Mouse (Mus musculus) midbrain, embryonic 15.5 days (tissue): ENCODE results near the gene Guf1. TPM values are rescaled to one million over a fixed set of nuclear protein-coding genes. Genes with fewer than 3 reads are reported as not detected.

Experiments used
- ATAC-seq: fragments of 200-750 bp; cut with Nextera tagmentation; replicated peaks from 2 replicates; pipeline ENCODE4 v1.8.0; 2017; ENCODE audit warnings: moderate TSS enrichment
- H3K27ac ChIP-seq: fragments of 300-500 bp; sonication (generic); 2 replicates; pipeline ENCODE4 v1.5.1; 2015; ENCODE audit warnings: mild to moderate bottlenecking, inconsistent platforms
- H3K27me3 ChIP-seq: fragments of 300-500 bp; sonication (generic); replicated peaks from 2 replicates; pipeline ENCODE4 v1.6.1; 2015; ENCODE audit warnings: inconsistent platforms
- H3K36me3 ChIP-seq: fragments of 300-500 bp; sonication (generic); replicated peaks from 2 replicates; pipeline ENCODE4 v1.6.1; 2015; ENCODE audit warnings: inconsistent platforms
- H3K4me1 ChIP-seq: fragments of 300-500 bp; sonication (generic); 2 replicates; pipeline ENCODE4 v1.6.1; 2015; ENCODE audit warnings: inconsistent platforms
- H3K4me2 ChIP-seq: fragments of 300-500 bp; sonication (generic); 2 replicates; pipeline ENCODE4 v1.6.1; 2015; ENCODE audit warnings: inconsistent platforms, mild to moderate bottlenecking, moderate library complexity
- H3K4me3 ChIP-seq: fragments of 300-500 bp; sonication (generic); 2 replicates; pipeline ENCODE4 v1.5.1; 2015; ENCODE audit warnings: mild to moderate bottlenecking, inconsistent platforms
- H3K9ac ChIP-seq: fragments of 300-500 bp; sonication (generic); 2 replicates; pipeline ENCODE4 v1.6.1; 2015; ENCODE audit warnings: mild to moderate bottlenecking, inconsistent platforms
- H3K9me3 ChIP-seq: fragments of 300-500 bp; sonication (generic); 2 replicates; pipeline ENCODE4 v1.6.1; 2016; ENCODE audit warnings: inconsistent platforms
- WGBS: fragments of 180-500 bp; shearing (Covaris S2); methylation state at CpG from one replicate; pipeline ENCODE4 v1.1.7; 2015; ENCODE audit warnings: mixed read lengths; 5-methylcytosine and 5-hydroxymethylcytosine counted together
- polyA plus RNA-seq: library from polyadenylated mRNA; unstranded; fragments of >200 nt; fragmentation: Nextera tagmentation; extraction: Ambion mirVana; gene quantifications from 2 replicates; pipeline ENCODE4 v1.2.1, GENCODE M21; 2015

The Guf1 gene
- polyA plus RNA-seq, result 51.9 and 54.7 TPM in 2 replicates

DNA sequence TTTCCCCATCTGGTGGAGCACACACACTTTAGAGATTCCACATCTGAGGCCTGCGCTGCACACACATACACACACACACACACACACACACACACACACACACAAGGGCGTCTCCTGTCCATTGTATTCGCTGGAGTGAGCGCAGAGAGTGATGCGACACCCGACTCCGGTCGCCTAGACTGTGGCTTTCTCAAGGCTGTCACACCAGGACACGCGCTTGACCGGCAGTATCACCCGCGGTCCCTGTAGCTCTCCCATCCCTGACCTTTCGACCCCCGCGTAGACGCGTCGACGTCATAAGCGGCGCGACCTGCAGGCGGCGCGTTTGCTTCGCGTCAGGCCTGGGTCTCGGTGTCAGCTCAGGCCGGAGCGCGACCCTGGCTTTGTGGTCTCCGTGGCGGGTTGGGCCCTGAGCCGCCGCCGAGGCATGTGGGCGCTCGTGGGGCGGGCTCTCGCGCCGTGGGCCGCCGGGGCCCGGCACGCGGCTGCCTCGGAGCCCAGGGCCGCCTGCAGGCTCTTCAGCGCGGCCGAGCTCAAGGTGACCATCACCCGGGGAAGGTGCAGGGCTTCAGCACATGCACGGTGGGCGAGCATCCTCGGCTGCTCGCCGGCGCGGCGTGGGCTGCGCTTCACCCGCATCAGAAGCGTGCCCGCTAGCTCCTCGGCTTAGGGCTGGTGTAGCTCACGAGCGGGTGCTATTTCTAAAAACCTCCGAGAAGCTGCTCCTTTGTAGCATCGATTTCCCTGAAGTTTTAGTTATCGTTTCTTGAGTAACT lies at the start of gene Guf1:
Guf1 (plus strand) TSS at position 296 of the 776 bp plus-strand sequence.
- peak within 1 kb of the TSS; percentile 69 for H3K4me2 ChIP-seq
- H3K9me3 ChIP-seq, result no peaks in the 10 kb centered on the region
- no peaks in the 10 kb centered on the region for H3K27me3 ChIP-seq
- H3K4me3 ChIP-seq, result peak within 1 kb of the TSS; percentile 91
- H3K9ac ChIP-seq, result peak within 1 kb of the TSS; percentile 99
- peak; percentile 95 for ATAC-seq
- 0 out of 2 replicates have a peak, but pooled peaks cover 4% of the 10 kb centered on the region for H3K36me3 ChIP-seq
- H3K27ac ChIP-seq, result peak within 1 kb of the TSS; percentile 97
- peaks cover 16% of the 10 kb centered on the region for H3K4me1 ChIP-seq
- WGBS, result under 1% methylated on average over 72 of the region's 72 CpGs

DNA sequence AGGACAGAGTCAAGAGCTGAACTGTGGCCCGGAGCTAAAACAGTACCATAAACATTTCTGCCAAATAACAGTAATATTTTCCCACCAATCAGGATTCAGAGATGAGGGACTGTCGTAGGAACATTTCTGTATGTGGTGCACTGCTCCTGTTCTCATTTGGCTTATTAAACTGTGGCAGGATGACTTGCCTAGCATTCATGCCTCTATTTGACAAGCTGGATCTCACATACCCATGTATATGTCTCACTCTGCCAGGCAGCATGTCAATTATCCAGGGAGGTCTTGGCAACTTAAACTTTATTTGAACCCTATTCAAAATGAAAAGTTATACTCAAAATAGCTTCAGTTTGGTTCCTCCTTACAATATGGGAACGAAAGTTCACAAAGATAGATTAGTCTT lies 49.7 kb upstream of the Guf1 start:
- Histone ChIP-seq H3K9ac (no peak overlapping the region), H3K4me2 (no peak overlapping the region), H3K4me3 (no peak overlapping the region), H3K27me3 (no peaks in the 10 kb centered on the region), H3K4me1 (no peaks in the 10 kb centered on the region), H3K9me3 (no peaks in the 10 kb centered on the region), H3K27ac (no peak overlapping the region), H3K36me3 (no peaks in the 10 kb centered on the region)
- ATAC-seq, result no peak
- 89% methylated on average over 3 of the region's 3 CpGs for WGBS

DNA sequence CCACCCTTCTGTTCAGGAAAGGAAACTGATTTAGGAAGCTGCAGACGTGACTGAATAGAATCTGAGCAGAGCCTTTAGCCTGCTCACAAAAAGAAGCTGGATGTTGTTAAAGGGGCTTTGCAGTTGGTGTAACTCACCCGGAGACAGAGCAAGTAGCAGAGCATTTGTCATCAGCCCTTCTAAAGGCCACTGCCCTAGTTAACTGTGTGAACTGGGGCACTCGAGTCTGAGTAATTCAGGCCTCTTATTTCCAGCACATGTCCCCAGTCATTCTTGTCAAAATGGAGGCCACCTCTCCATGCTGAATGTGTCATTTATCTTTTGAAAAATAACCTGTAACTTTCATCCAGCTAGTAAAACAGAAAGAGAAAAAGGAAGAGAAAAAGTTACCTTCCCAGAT lies 45.1 kb upstream of the Guf1 start:
- no peak overlapping the region for H3K27ac ChIP-seq
- no peak overlapping the region for H3K9ac ChIP-seq
- H3K36me3 ChIP-seq, result no peaks in the 10 kb centered on the region
- 53% methylated on average over 3 of the region's 3 CpGs for WGBS
- H3K4me1 ChIP-seq, result no peaks in the 10 kb centered on the region
- no peak overlapping the region for H3K4me2 ChIP-seq
- no peak overlapping the region for H3K4me3 ChIP-seq
- peak; percentile 42; the same call in 1 of the 2 replicates for ATAC-seq
- no peaks in the 10 kb centered on the region for H3K9me3 ChIP-seq
- H3K27me3 ChIP-seq, result no peaks in the 10 kb centered on the region

DNA sequence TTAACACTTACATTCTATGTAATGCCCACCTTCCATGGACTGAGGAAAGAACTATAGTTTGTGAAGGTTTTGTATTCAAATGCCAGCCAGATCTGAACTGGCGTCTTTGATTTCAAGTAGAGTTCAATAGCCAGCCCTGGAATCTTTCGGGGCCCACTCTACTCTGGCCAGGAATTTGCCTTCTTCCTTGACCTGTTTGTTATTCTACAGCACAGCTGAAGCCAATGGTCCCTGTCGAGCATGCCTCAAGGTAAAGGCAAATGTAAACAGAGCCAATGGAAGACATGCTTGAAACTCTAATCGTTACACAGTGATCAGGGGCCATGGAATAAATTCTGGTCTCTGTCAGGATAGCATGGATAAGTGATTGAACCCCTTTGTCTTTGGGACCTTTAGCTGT lies 44.5 kb upstream of the Guf1 start:
- no peak overlapping the region for H3K4me2 ChIP-seq
- no peak overlapping the region for H3K27ac ChIP-seq
- no peaks in the 10 kb centered on the region for H3K4me1 ChIP-seq
- H3K36me3 ChIP-seq, result no peaks in the 10 kb centered on the region
- H3K27me3 ChIP-seq, result no peaks in the 10 kb centered on the region
- no peak for ATAC-seq
- H3K4me3 ChIP-seq, result no peak overlapping the region
- 77% methylated on average over 4 of the region's 4 CpGs for WGBS
- no peaks in the 10 kb centered on the region for H3K9me3 ChIP-seq
- H3K9ac ChIP-seq, result no peak overlapping the region

DNA sequence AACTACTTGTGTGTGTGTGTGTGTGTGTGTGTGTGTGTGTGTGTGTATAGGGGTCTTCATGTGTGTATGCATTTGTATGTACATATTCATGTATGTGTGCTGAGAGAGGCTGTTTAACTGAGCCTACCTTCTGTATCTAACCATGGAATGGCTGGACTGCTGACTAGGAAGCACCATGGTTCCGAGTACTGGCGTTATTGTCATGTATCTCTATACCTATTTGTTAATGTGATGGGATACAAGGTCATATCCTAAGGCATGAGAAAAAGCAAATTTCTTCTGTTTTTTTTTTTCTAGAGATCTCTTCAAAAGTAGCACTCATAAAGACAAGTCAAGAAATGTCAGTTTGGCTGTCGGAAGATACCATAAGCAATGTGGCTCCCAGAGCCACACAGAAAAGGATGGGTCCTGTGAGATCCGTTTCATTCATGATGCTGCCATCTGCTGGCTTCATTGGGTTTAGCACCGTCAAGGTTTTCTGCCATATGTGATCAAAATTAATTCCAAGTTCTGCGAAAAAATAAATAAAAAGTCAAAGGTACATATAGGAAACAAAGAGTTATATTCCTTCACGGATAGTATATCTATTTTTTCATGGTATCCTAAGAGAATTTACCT lies 36.0 kb upstream of the Guf1 start:
- H3K4me2 ChIP-seq, result no peak overlapping the region
- H3K27me3 ChIP-seq, result no peaks in the 10 kb centered on the region
- H3K9me3 ChIP-seq, result no peaks in the 10 kb centered on the region
- no peak overlapping the region for H3K4me3 ChIP-seq
- no peak overlapping the region for H3K27ac ChIP-seq
- H3K36me3 ChIP-seq, result no peaks in the 10 kb centered on the region
- H3K9ac ChIP-seq, result no peak overlapping the region
- peak; percentile 80 for ATAC-seq
- H3K4me1 ChIP-seq, result no peaks in the 10 kb centered on the region
- 38% methylated on average over 7 of the region's 7 CpGs for WGBS

DNA sequence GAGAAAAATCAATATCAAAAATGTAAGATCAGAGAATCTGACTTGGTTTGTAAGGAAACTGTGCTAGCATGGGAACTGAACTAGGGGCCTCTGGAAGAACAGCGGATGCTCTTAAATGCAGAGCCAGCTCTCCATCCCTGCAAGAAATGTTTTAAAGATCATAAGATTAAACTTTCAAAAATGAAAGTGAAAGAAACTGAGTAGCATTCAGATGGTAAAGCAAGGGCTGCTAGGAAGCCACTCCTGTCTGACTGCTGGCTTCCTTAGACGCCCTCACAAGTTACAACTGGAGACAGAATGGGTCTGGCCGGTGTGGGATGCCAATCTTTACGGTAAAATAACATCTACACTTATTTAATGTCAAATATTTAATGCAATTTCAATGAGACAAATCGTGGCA lies 34.7 kb upstream of the Guf1 start:
- Histone ChIP-seq H3K4me1 (no peaks in the 10 kb centered on the region), H3K4me2 (no peak overlapping the region), H3K9me3 (no peaks in the 10 kb centered on the region), H3K36me3 (no peaks in the 10 kb centered on the region), H3K9ac (no peak overlapping the region), H3K27me3 (no peaks in the 10 kb centered on the region), H3K27ac (no peak overlapping the region), H3K4me3 (no peak overlapping the region)
- 84% methylated on average over 5 of the region's 5 CpGs for whole genome bisulfite sequencing
- ATAC-seq, result no peak

DNA sequence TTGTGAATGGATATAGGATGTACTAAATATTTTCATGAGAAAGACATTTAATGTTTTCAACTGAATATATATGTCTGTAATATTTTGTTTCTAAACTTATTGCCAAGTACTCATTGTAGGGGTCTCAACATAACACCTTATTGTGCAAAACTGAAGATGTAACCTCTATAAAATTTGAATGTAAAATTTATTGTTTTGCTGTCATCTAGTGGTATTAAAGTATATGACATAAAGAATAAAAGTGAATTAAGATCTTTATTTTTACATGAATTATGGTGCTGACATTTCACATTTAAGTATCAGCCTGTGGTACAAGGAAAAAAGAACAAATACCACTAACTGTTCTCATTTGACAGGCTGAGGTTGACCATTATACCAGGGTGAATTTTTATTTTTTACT lies 32.8 kb upstream of the Guf1 start:
- Histone ChIP-seq H3K4me3 (no peak overlapping the region), H3K9me3 (no peaks in the 10 kb centered on the region), H3K27ac (no peak overlapping the region), H3K9ac (no peak overlapping the region), H3K4me1 (no peaks in the 10 kb centered on the region), H3K36me3 (no peaks in the 10 kb centered on the region), H3K4me2 (no peak overlapping the region), H3K27me3 (no peaks in the 10 kb centered on the region)
- ATAC-seq, result no peak

DNA sequence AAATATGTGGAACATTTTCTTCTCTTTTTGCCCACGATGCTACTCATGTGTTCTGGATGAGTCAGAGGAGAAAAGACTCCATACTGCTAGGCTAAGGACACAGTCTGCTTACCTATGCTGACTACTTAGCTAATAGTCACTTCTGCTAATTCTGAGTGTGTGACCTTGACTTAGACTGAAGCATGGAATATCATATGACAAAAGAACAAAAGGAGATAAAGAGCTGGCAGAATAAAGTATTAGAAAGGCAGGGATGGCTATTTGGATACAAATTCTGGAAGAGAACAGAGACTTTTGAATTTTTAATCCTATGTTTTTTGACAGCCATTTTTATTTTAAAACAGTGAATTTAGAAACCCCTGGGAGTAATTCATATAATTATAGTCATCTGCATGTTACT lies 15.0 kb upstream of the Guf1 start:
- 88% methylated on average over 1 of the region's 1 CpGs for WGBS
- no peak for ATAC-seq
- Histone ChIP-seq H3K9ac (no peak overlapping the region), H3K36me3 (no peaks in the 10 kb centered on the region), H3K27me3 (no peaks in the 10 kb centered on the region), H3K4me2 (no peak overlapping the region), H3K27ac (no peak overlapping the region), H3K9me3 (no peaks in the 10 kb centered on the region), H3K4me1 (no peaks in the 10 kb centered on the region), H3K4me3 (no peak overlapping the region)

DNA sequence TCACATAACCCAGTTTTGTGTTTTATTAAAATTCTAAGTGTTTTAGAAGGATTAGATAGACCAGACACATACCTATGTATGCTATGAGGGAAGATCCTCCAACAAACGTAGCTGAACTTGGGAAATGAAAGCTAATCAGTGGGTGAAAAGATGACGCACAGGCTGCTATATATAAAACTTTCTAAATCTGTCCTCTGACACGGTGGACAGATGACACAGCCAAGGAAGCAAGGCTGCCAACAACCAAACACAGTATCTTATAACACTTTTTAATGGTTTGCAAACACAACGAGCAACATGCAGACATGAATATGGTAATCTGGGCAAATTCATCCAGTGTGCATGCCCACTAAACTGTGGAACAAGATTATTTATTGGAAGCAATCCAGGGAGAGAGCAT lies 14.2 kb upstream of the Guf1 start, which contains the start of gene Yipf7:
Yipf7 (minus strand) TSS at position 160 of the 400 bp plus-strand sequence.
- Histone ChIP-seq H3K4me1 (no peaks in the 10 kb centered on the region), H3K4me3 (no peak within 1 kb of the TSS), H3K9me3 (no peaks in the 10 kb centered on the region), H3K27me3 (no peaks in the 10 kb centered on the region), H3K4me2 (no peak within 1 kb of the TSS), H3K9ac (no peak within 1 kb of the TSS), H3K27ac (no peak within 1 kb of the TSS), H3K36me3 (no peaks in the 10 kb centered on the region)
- no peak for ATAC-seq
- 77% methylated on average over 4 of the region's 4 CpGs for WGBS

DNA sequence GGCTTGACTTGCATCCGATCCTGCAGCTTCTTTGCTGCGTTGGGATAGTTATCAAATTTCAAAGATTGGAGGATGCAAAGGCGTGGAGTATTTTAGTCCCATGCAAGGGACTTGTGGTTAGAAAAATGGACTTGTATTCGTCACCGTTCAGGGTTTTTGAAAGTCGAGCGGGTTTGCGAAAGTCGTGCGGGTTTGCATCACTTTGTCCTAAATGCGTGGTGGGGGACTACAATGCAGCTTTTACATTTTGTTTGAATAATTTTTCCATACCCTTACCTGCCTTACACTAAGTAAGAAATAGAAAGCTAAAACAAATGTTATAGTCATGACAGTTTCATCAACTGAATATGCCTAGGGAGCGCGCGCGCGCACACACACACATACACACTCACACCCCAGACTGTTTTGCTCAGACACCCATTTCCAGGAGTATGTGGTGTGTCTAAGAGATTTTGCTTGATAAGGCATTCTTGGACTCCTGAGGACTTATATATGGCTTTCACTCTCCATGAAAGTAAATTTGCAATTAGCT lies 747 bp downstream of the Guf1 start:
- peak overlapping the region; percentile 99 for H3K9ac ChIP-seq
- H3K9me3 ChIP-seq, result no peaks in the 10 kb centered on the region
- WGBS, result 8% methylated on average over 16 of the region's 16 CpGs
- ATAC-seq, result peak; percentile 11; the same call in 1 of the 2 replicates
- H3K27me3 ChIP-seq, result no peaks in the 10 kb centered on the region
- 0 out of 2 replicates have a peak, but pooled peaks cover 4% of the 10 kb centered on the region for H3K36me3 ChIP-seq
- peak overlapping the region; percentile 69 for H3K4me2 ChIP-seq
- H3K4me3 ChIP-seq, result peak overlapping the region; percentile 91
- peaks cover 16% of the 10 kb centered on the region for H3K4me1 ChIP-seq
- H3K27ac ChIP-seq, result peak overlapping the region; percentile 97

DNA sequence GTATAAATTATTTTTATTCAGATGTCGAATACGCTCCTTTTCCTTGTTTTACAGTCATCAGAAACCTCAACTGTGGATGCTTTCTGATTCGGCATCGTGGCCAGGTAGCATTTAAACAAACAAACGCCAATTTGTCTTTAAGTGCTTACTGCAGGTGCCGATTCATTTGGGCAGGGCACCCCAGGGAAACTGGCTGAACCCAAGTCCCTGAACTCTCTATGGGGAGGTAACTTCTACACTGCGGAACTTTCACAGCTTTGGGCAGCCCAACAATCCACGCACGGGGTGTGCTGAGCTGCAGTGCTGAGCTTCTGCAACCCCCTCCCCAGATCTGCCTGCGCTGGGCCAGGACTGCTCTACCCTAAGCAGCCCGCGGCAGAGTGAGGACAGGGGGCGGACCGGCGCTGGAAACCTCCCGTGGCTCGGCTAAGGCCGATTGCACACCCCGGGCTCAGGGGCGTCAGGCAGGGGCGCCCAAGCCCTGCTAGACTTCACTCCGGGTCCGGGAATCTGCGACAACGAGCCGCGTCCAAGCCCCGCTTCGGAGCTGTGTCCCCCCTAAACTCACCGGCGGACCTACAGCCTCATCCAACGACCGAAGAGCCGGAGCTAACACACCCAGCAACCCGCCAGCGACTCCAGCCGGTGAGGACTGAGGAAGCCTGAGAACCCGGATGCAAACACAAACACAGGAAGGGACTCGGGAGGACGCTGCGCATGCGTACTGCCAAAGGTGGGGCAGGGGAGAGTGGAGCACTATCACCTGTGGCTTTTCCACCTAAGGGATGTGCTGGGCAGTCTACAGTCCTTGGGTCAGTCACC lies 35.1 kb downstream of the Guf1 start, which contains the start of gene Gnpda2:
Gnpda2 (minus strand) TSS at position 701 of the 822 bp plus-strand sequence.
- WGBS, result 3% methylated on average over 42 of the region's 42 CpGs
- Histone ChIP-seq H3K36me3 (0 out of 2 replicates have a peak, but pooled peaks cover 3% of the 10 kb centered on the region), H3K27ac (peak within 1 kb of the TSS; percentile 90), H3K9ac (peak within 1 kb of the TSS; percentile 95), H3K9me3 (no peaks in the 10 kb centered on the region), H3K4me2 (peak within 1 kb of the TSS; percentile 74), H3K27me3 (no peaks in the 10 kb centered on the region), H3K4me3 (peak within 1 kb of the TSS; percentile 92), H3K4me1 (peaks cover 6% of the 10 kb centered on the region)
- ATAC-seq, result peak; percentile 98

DNA sequence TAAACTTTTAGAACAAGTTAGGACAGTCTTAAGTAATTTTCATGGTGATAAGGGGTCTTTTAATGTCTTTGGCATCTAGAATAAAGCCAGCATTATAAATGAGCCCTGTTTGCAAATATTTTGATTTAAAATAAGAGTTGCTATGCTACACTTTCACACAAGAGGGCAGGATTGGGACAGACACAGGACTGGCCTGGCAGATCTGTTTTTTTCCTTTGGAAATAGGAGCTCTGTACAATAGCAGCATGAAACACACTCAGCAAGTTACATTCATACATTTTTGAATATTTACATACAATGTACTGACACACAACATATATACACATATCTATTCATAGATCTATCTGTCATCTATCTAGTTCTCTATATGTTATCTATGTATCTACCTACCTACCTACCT lies 44.3 kb downstream of the Guf1 start:
- Histone ChIP-seq H3K4me3 (no peak overlapping the region), H3K9ac (no peak overlapping the region), H3K36me3 (no peaks in the 10 kb centered on the region), H3K9me3 (no peaks in the 10 kb centered on the region), H3K27me3 (no peaks in the 10 kb centered on the region), H3K4me2 (no peak overlapping the region), H3K27ac (no peak overlapping the region), H3K4me1 (no peaks in the 10 kb centered on the region)
- peak; percentile 76; the same call in 1 of the 2 replicates for ATAC-seq
